Mouse (Mus musculus) effector memory CD4-positive, alpha-beta T cell, adult 5 months (primary cell): ENCODE results near the gene Ndufb2. TPM values are rescaled to one million over a fixed set of nuclear protein-coding genes. Genes with fewer than 3 reads are reported as not detected.

Source experiments
- polyA plus RNA-seq: library from polyadenylated mRNA; unstranded; fragments of 100-300 nt; shearing (Covaris generic); gene quantifications from one replicate; pipeline ENCODE4 v1.2.1, GENCODE M21; 2017

The Ndufb2 gene
- polyA plus RNA-seq = 95.5 TPM

DNA sequence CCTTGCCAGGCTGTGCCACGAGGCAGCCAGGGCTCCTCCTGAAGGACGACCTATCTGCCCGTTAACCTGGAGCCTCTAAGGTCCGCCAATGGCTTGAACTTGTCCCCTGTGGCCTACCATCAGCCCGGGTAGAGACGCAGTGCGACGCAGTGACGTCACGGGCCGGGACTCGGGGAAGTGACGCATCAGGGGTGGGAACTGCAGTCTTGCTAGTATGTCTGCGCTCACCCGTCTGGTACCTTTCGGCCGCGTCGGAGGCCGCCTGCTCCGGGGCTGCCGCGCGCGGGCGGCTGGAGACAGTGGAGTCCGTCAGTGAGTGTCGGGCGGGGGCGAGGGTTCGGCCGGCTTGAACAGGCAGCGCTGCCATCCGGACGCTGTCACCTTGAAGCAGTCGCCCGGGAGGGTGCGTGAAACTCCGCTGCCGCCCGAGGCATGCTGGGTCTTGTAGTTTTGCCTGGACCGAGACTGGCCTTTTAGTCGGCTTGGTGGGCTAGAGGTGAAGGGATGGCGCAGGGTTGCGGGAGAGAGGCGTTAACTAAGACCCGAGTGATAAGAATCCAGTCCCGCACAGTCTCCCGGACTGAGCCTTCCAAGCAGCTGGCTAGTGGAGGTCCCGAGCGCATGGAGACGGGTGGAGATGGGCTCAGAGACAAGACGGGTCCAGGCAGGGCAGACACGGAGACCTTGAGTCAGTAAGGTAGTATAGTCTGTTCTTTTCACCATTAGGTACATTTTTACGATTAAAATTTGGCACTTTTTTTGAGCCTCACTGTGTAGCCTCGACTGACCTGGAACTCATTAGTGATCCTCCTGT is at the start of gene Ndufb2:
Gene Ndufb2 (plus strand): TSS at position 174 of the 814 bp plus-strand sequence.

GRCm38 (mm10) chr6:39557723-39558261 is 34.6 kb upstream of the Ndufb2 start, which contains the start of gene Dennd2a:
Gene Dennd2a (minus strand): TSS chr6:39557867.

GRCm38 (mm10) chr6:39573791-39574554 is 18.4 kb upstream of the Ndufb2 start, which contains the start of gene Adck2:
Gene Adck2 (plus strand): TSS chr6:39573873.

DNA sequence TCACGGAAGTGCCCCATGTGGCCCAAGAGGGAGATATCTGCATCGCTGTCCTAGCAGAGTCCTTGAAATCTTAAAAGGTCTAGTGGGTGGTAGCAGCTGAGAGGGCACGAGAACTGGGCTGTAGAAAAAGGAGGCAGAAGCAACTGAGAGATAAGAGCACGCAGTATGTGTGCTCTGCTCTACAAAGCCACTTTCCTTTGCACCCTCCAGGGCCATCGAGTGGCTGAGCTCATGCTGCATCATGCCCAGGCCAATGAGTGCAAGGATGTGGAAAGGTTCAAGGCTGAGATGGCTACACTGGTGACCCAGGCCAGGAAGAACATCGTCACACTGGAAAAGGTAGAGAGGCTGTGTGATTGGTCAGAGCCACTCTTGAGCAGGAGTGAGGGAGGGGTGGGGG is 6.9 kb upstream of the Ndufb2 start, which contains the start of gene Gm42420:
Gene Gm42420 (plus strand): TSS at position 237 of the 400 bp plus-strand sequence.

Other genes with a start within 250 kb of the Ndufb2 start
- 74.9 TPM for gene Slc37a3, start 214.9 kb upstream of the Ndufb2 start, polyA plus RNA-seq
- gene Rab19, start 211.4 kb upstream of the Ndufb2 start, polyA plus RNA-seq = 32.8 TPM
- gene Mkrn1, start 172.1 kb upstream of the Ndufb2 start, polyA plus RNA-seq = 219 TPM
- not detected for gene Dennd2a, start 34.7 kb upstream of the Ndufb2 start, polyA plus RNA-seq
- gene Adck2, start 18.7 kb upstream of the Ndufb2 start, polyA plus RNA-seq = 40.0 TPM
- not detected for gene Gm42420, start 6.8 kb upstream of the Ndufb2 start, polyA plus RNA-seq
- gene Braf, start 132.9 kb downstream of the Ndufb2 start, polyA plus RNA-seq = 36.1 TPM
- gene Mrps33, start 218.4 kb downstream of the Ndufb2 start, polyA plus RNA-seq = 63.4 TPM